Mouse (Mus musculus) cerebellum, adult 11-12 months (tissue): ENCODE data around the gene Prlr.

Source experiments
- DNase-seq: peaks from one replicate; pipeline ENCODE4 v3.0.0; 2022

Prlr gene

GRCm38 (mm10) chr15:10236812-10237211, 59.8 kb downstream of the Prlr start:
- no peak for DNase-seq

GRCm38 (mm10) chr15:10238454-10238853, 61.4 kb downstream of the Prlr start:
- DNase-seq = no peak

- no peak for DNase-seq
These were observed 63.3 kb downstream of the Prlr start for GRCm38 (mm10) chr15:10240228-10240795.

GRCm38 (mm10) chr15:10242250-10242649, 65.2 kb downstream of the Prlr start:
- no peak for DNase-seq

- DNase-seq = no peak
These were observed 72.2 kb downstream of the Prlr start for GRCm38 (mm10) chr15:10249285-10249684.

- DNase-seq = no peak
These were observed 73.7 kb downstream of the Prlr start for GRCm38 (mm10) chr15:10250784-10251183.

GRCm38 (mm10) chr15:10252526-10252925, 75.5 kb downstream of the Prlr start:
- DNase-seq = no peak

- DNase-seq = no peak
These were observed 85.2 kb downstream of the Prlr start for GRCm38 (mm10) chr15:10262219-10262618.

GRCm38 (mm10) chr15:10262641-10263040, 85.6 kb downstream of the Prlr start:
- DNase-seq = no peak

GRCm38 (mm10) chr15:10263420-10263819, 86.4 kb downstream of the Prlr start:
- no peak for DNase-seq

- DNase-seq = no peak
These were observed 87.8 kb downstream of the Prlr start for GRCm38 (mm10) chr15:10264885-10265284.

GRCm38 (mm10) chr15:10267251-10267650, 90.2 kb downstream of the Prlr start:
- no peak for DNase-seq

GRCm38 (mm10) chr15:10276386-10276785, 99.3 kb downstream of the Prlr start:
- DNase-seq = no peak

- no peak for DNase-seq
These were observed 100.4 kb downstream of the Prlr start for GRCm38 (mm10) chr15:10277461-10277860.

- no peak for DNase-seq
These were observed 104.5 kb downstream of the Prlr start for GRCm38 (mm10) chr15:10281546-10281945.

GRCm38 (mm10) chr15:10283661-10284060, 106.6 kb downstream of the Prlr start:
- DNase-seq = no peak

GRCm38 (mm10) chr15:10296570-10296969, 119.5 kb downstream of the Prlr start:
- no peak for DNase-seq

- no peak for DNase-seq
These were observed 121.0 kb downstream of the Prlr start for GRCm38 (mm10) chr15:10298058-10298457.

- no peak for DNase-seq
These were observed 122.4 kb downstream of the Prlr start for GRCm38 (mm10) chr15:10299467-10299866.

- DNase-seq = no peak
These were observed 129.4 kb downstream of the Prlr start for GRCm38 (mm10) chr15:10306461-10306860.

GRCm38 (mm10) chr15:10311826-10312225, 134.8 kb downstream of the Prlr start:
- DNase-seq = no peak

GRCm38 (mm10) chr15:10313522-10314455, 136.8 kb downstream of the Prlr start:
- DNase-seq = no peak

GRCm38 (mm10) chr15:10325080-10325479, 148.0 kb downstream of the Prlr start, which contains the start of gene Gm21973:
TSS of gene Gm21973 (plus strand) at chr15:10325380.
- no peak for DNase-seq

- no peak for DNase-seq
These were observed 153.6 kb downstream of the Prlr start for GRCm38 (mm10) chr15:10330626-10331025.
